Mouse (Mus musculus) kidney, adult 2 months (tissue): Measurements from ENCODE around the gene AI661453. TPM values are rescaled to one million over a fixed set of nuclear protein-coding genes. Genes with fewer than 3 reads are reported as not detected.

Experiments used
- DNase-seq: peaks from one replicate; pipeline ENCODE4 v3.0.0; 2021
- H3K27ac ChIP-seq: fragments of 200-500 bp; 2 replicates; pipeline ENCODE4 v1.5.1; 2012; ENCODE audit warnings: low read depth, low read length, control low read depth, inconsistent platforms; ENCODE audit not compliant: insufficient read depth
- H3K27me3 ChIP-seq: fragments of 200-500 bp; replicated peaks from 2 replicates; pipeline ENCODE4 v1.6.1; 2012; ENCODE audit warnings: mild to moderate bottlenecking, moderate library complexity, low read length, inconsistent platforms; ENCODE audit not compliant: control insufficient read depth, insufficient read depth
- H3K36me3 ChIP-seq: fragments of 200-500 bp; 2 replicates; pipeline ENCODE4 v1.6.1; 2012; ENCODE audit warnings: mild to moderate bottlenecking, moderate library complexity, low read length, inconsistent platforms; ENCODE audit not compliant: control insufficient read depth, insufficient read depth
- H3K4me1 ChIP-seq: fragments of 200-500 bp; 2 replicates; pipeline ENCODE4 v1.6.1; 2011; ENCODE audit warnings: low read length; ENCODE audit not compliant: control insufficient read depth, insufficient read depth
- H3K4me3 ChIP-seq: fragments of 200-500 bp; 2 replicates; pipeline ENCODE4 v1.5.1; 2011; ENCODE audit warnings: mild to moderate bottlenecking, low read depth, low read length, control low read depth; ENCODE audit not compliant: insufficient read depth
- CTCF ChIP-seq: fragments of 200-500 bp; conservative IDR thresholded peaks from 2 replicates; pipeline ENCODE4 v1.5.1; 2011; ENCODE audit warnings: low read depth, mild to moderate bottlenecking, control low read depth, low read length, moderate library complexity, mixed read lengths; ENCODE audit not compliant: insufficient read depth, insufficient read length
- POLR2A ChIP-seq: fragments of 200-500 bp; IDR thresholded peaks from one replicate; pipeline ENCODE4 v1.6.1; 2011; ENCODE audit warnings: low read depth, low read length, control low read depth
- WGBS: fragments of 180-500 bp; shearing (Covaris S2); methylation state at CpG from one replicate; pipeline ENCODE4 v1.1.7; 2018; 5-methylcytosine and 5-hydroxymethylcytosine counted together
- polyA plus RNA-seq: library from polyadenylated mRNA; depleted of rRNA; stranded (reverse); fragments of >200 nt; gene quantifications from 2 replicates; pipeline ENCODE4 v1.2.3, GENCODE M21; 2012; rRNA removed

The AI661453 gene
- polyA plus RNA-seq: 7.9 and 9.7 TPM in 2 replicates

- 2% methylated on average over 45 of the region's 45 CpGs for WGBS
Measured at GRCm38 (mm10) chr17:47436156-47436906, at the start of gene AI661453. TSS of gene AI661453 (plus strand) at chr17:47436615.

GRCm38 (mm10) chr17:47386649-47387048 lies 49.8 kb upstream of the AI661453 start:
- no peaks in the 10 kb centered on the region for H3K27me3 ChIP-seq
- peak; percentile 55 for DNase-seq
- no peaks in the 10 kb centered on the region for H3K4me1 ChIP-seq
- H3K27ac ChIP-seq: no peak overlapping the region
- H3K36me3 ChIP-seq: no peaks in the 10 kb centered on the region
- H3K4me3 ChIP-seq: no peak overlapping the region
- WGBS: 69% methylated on average over 4 of the region's 4 CpGs
- no peak for TF ChIP-seq POLR2A
- TF ChIP-seq CTCF: peak; percentile 80

More at GRCm38 (mm10) chr17:47436156-47436906, at the start of gene AI661453:
- Histone ChIP-seq H3K27ac (peak within 1 kb of the TSS; percentile 90), H3K4me3 (peak within 1 kb of the TSS; percentile 56), H3K4me1 (no peaks in the 10 kb centered on the region; the same call in 1 of the 2 replicates), H3K27me3 (no peaks in the 10 kb centered on the region), H3K36me3 (no peaks in the 10 kb centered on the region)
- peak; percentile 85 for DNase-seq
- TF ChIP-seq CTCF: no peak
- no peak for TF ChIP-seq POLR2A

GRCm38 (mm10) chr17:47394223-47394869 lies 42.1 kb upstream of the AI661453 start:
- TF ChIP-seq CTCF: no peak
- no peak for TF ChIP-seq POLR2A
- no peaks in the 10 kb centered on the region for H3K36me3 ChIP-seq
- H3K27me3 ChIP-seq: no peaks in the 10 kb centered on the region
- H3K27ac ChIP-seq: no peak overlapping the region
- WGBS: 21% methylated on average over 24 of the region's 24 CpGs
- DNase-seq: peak; percentile 59
- peak overlapping the region; percentile 10; the same call in 1 of the 2 replicates for H3K4me3 ChIP-seq
- peaks cover 2% of the 10 kb centered on the region; the same call in 1 of the 2 replicates for H3K4me1 ChIP-seq

- Histone ChIP-seq H3K27me3 (no peaks in the 10 kb centered on the region), H3K4me3 (peak overlapping the region; percentile 52), H3K27ac (no peak overlapping the region), H3K4me1 (peaks cover 2% of the 10 kb centered on the region; the same call in 1 of the 2 replicates), H3K36me3 (no peaks in the 10 kb centered on the region)
- DNase-seq: peak; percentile 71
- 3% methylated on average over 18 of the region's 20 CpGs for WGBS
- TF ChIP-seq CTCF (no peak), POLR2A (no peak)
Measured at GRCm38 (mm10) chr17:47395376-47395913, 41.0 kb upstream of the AI661453 start.

GRCm38 (mm10) chr17:47399091-47399490 lies 37.3 kb upstream of the AI661453 start:
- Histone ChIP-seq H3K27me3 (no peaks in the 10 kb centered on the region), H3K4me1 (peaks cover 2% of the 10 kb centered on the region; the same call in 1 of the 2 replicates), H3K27ac (no peak overlapping the region), H3K4me3 (no peak overlapping the region), H3K36me3 (no peaks in the 10 kb centered on the region)
- TF ChIP-seq POLR2A: no peak
- no peak for TF ChIP-seq CTCF
- WGBS: 87% methylated on average over 8 of the region's 8 CpGs
- DNase-seq: no peak

GRCm38 (mm10) chr17:47400451-47400850 lies 36.0 kb upstream of the AI661453 start, which contains the start of gene Guca1a:
TSS of gene Guca1a (minus strand) at chr17:47400584.
- H3K4me1 ChIP-seq: no peaks in the 10 kb centered on the region; the same call in 1 of the 2 replicates
- DNase-seq: no peak
- H3K27ac ChIP-seq: no peak within 1 kb of the TSS
- no peaks in the 10 kb centered on the region for H3K27me3 ChIP-seq
- no peak within 1 kb of the TSS for H3K4me3 ChIP-seq
- TF ChIP-seq CTCF (no peak), POLR2A (no peak)
- H3K36me3 ChIP-seq: no peaks in the 10 kb centered on the region
- WGBS: 59% methylated on average over 10 of the region's 10 CpGs
